Mouse (Mus musculus) limb, embryonic 12.5 days (tissue): ENCODE data around the gene Tspan12. TPM values are rescaled to one million over a fixed set of nuclear protein-coding genes. Genes with fewer than 3 reads are reported as not detected.
"Not testable (repeated sequence)": the region's sequence is repeated elsewhere in the genome, so short reads cannot be mapped to it uniquely, and the experiment has no call there.

Experiments
- ATAC-seq: fragments of 200-750 bp; cut with Nextera tagmentation; 2 replicates; pipeline ENCODE4 v1.8.0; 2017; ENCODE audit warnings: low read depth, moderate TSS enrichment; ENCODE audit not compliant: insufficient number of reproducible peaks, insufficient read depth, low FRiP score, low TSS enrichment
- H3K27ac ChIP-seq: fragments of 300-500 bp; sonication (generic); 2 replicates; pipeline ENCODE4 v1.5.1; 2016; ENCODE audit warnings: mild to moderate bottlenecking, moderate library complexity
- H3K27me3 ChIP-seq: fragments of 300-500 bp; sonication (generic); 2 replicates; pipeline ENCODE4 v1.6.1; 2016; ENCODE audit warnings: mild to moderate bottlenecking, moderate library complexity
- H3K36me3 ChIP-seq: fragments of 300-500 bp; sonication (generic); 2 replicates; pipeline ENCODE4 v1.6.1; 2016; ENCODE audit warnings: mild to moderate bottlenecking, moderate library complexity
- H3K4me1 ChIP-seq: fragments of 300-500 bp; sonication (generic); replicated peaks from 2 replicates; pipeline ENCODE4 v1.6.1; 2016
- H3K4me2 ChIP-seq: fragments of 300-500 bp; sonication (generic); 2 replicates; pipeline ENCODE4 v1.6.1; 2016; ENCODE audit warnings: mild to moderate bottlenecking, moderate library complexity
- H3K4me3 ChIP-seq: fragments of 300-500 bp; sonication (generic); replicated peaks from 2 replicates; pipeline ENCODE4 v1.5.1; 2016; ENCODE audit warnings: mild to moderate bottlenecking
- H3K9ac ChIP-seq: fragments of 300-500 bp; sonication (generic); replicated peaks from 2 replicates; pipeline ENCODE4 v1.6.1; 2016; ENCODE audit warnings: mild to moderate bottlenecking, moderate library complexity
- H3K9me3 ChIP-seq: fragments of 300-500 bp; sonication (generic); 2 replicates; pipeline ENCODE4 v1.6.1; 2016; ENCODE audit warnings: mild to moderate bottlenecking, moderate library complexity
- WGBS: fragments of 180-500 bp; shearing (Covaris S2); methylation state at CpG from one replicate; pipeline ENCODE4 v1.1.7; 2016; 5-methylcytosine and 5-hydroxymethylcytosine counted together
- polyA plus RNA-seq: library from polyadenylated mRNA; unstranded; fragments of >200 nt; fragmentation: Nextera tagmentation; extraction: Ambion mirVana; gene quantifications from 2 replicates; pipeline ENCODE4 v1.2.1, GENCODE M21; 2016

The Tspan12 gene
- polyA plus RNA-seq, 1 experiment from 2014 or later, result 40.6 TPM

GRCm38 (mm10) chr6:21796413-21796812, 55.9 kb downstream of the Tspan12 start:
- Histone ChIP-seq H3K4me1 (no peaks in the 10 kb centered on the region), H3K27me3 (no peaks in the 10 kb centered on the region), H3K4me3 (no peak overlapping the region), H3K4me2 (no peak overlapping the region), H3K27ac (no peak overlapping the region), H3K36me3 (peaks cover 44% of the 10 kb centered on the region), H3K9me3 (no peaks in the 10 kb centered on the region), H3K9ac (no peak overlapping the region)
- no peak for ATAC-seq
- WGBS, result 88% methylated on average over 10 of the region's 10 CpGs

- H3K4me3 ChIP-seq, result no peak overlapping the region
- H3K4me1 ChIP-seq, result no peaks in the 10 kb centered on the region
- ATAC-seq, result no peak
- no peak overlapping the region for H3K9ac ChIP-seq
- 80% methylated on average over 5 of the region's 5 CpGs for WGBS
- H3K27me3 ChIP-seq, result no peaks in the 10 kb centered on the region
- no peaks in the 10 kb centered on the region for H3K9me3 ChIP-seq
- H3K36me3 ChIP-seq, result peaks cover 39% of the 10 kb centered on the region
- H3K27ac ChIP-seq, result no peak overlapping the region
- no peak overlapping the region for H3K4me2 ChIP-seq
Observed at GRCm38 (mm10) chr6:21795410-21795809, 56.9 kb downstream of the Tspan12 start.

GRCm38 (mm10) chr6:21795072-21795407, 57.3 kb downstream of the Tspan12 start:
- Histone ChIP-seq H3K9ac (no peak overlapping the region), H3K36me3 (peaks cover 38% of the 10 kb centered on the region), H3K4me1 (no peaks in the 10 kb centered on the region), H3K27me3 (no peaks in the 10 kb centered on the region), H3K4me2 (no peak overlapping the region), H3K9me3 (no peaks in the 10 kb centered on the region), H3K27ac (no peak overlapping the region), H3K4me3 (no peak overlapping the region)
- 5% methylated on average over 7 of the region's 7 CpGs for WGBS
- no peak for ATAC-seq

GRCm38 (mm10) chr6:21794337-21795071, 57.8 kb downstream of the Tspan12 start:
- H3K9me3 ChIP-seq, result no peaks in the 10 kb centered on the region
- 81% methylated on average over 11 of the region's 11 CpGs for WGBS
- no peak overlapping the region for H3K27ac ChIP-seq
- H3K27me3 ChIP-seq, result no peaks in the 10 kb centered on the region
- H3K4me1 ChIP-seq, result no peaks in the 10 kb centered on the region
- H3K4me2 ChIP-seq, result no peak overlapping the region
- H3K36me3 ChIP-seq, result peaks cover 33% of the 10 kb centered on the region
- no peak overlapping the region for H3K4me3 ChIP-seq
- ATAC-seq, result 0 out of 2 replicates have a peak, but pooled peaks have one; percentile 26
- no peak overlapping the region for H3K9ac ChIP-seq

GRCm38 (mm10) chr6:21791307-21791706, 61.0 kb downstream of the Tspan12 start:
- no peak overlapping the region for H3K27ac ChIP-seq
- H3K4me3 ChIP-seq, result no peak overlapping the region
- no peak overlapping the region for H3K4me2 ChIP-seq
- peaks cover 9% of the 10 kb centered on the region for H3K4me1 ChIP-seq
- WGBS, result 80% methylated on average over 7 of the region's 7 CpGs
- H3K9me3 ChIP-seq, result no peaks in the 10 kb centered on the region
- H3K27me3 ChIP-seq, result no peaks in the 10 kb centered on the region
- H3K36me3 ChIP-seq, result peaks cover 12% of the 10 kb centered on the region; the same call in 1 of the 2 replicates
- H3K9ac ChIP-seq, result no peak overlapping the region
- no peak for ATAC-seq

GRCm38 (mm10) chr6:21790550-21791086, 61.7 kb downstream of the Tspan12 start:
- no peaks in the 10 kb centered on the region for H3K27me3 ChIP-seq
- no peak for ATAC-seq
- H3K4me3 ChIP-seq, result no peak overlapping the region
- peaks cover 14% of the 10 kb centered on the region; the same call in 1 of the 2 replicates for H3K36me3 ChIP-seq
- no peaks in the 10 kb centered on the region for H3K9me3 ChIP-seq
- H3K9ac ChIP-seq, result no peak overlapping the region
- no peak overlapping the region for H3K27ac ChIP-seq
- WGBS, result 91% methylated on average over 4 of the region's 4 CpGs
- no peak overlapping the region for H3K4me2 ChIP-seq
- peaks cover 9% of the 10 kb centered on the region for H3K4me1 ChIP-seq

GRCm38 (mm10) chr6:21790036-21790435, 62.3 kb downstream of the Tspan12 start:
- no peak for ATAC-seq
- Histone ChIP-seq H3K4me2 (no peak overlapping the region), H3K36me3 (peaks cover 17% of the 10 kb centered on the region; the same call in 1 of the 2 replicates), H3K9me3 (no peaks in the 10 kb centered on the region), H3K27me3 (no peaks in the 10 kb centered on the region), H3K4me1 (peaks cover 9% of the 10 kb centered on the region), H3K4me3 (no peak overlapping the region), H3K9ac (no peak overlapping the region), H3K27ac (no peak overlapping the region)
- WGBS, result 81% methylated on average over 2 of the region's 2 CpGs

- not testable (repeated sequence) for H3K27ac ChIP-seq, H3K4me3 ChIP-seq, H3K4me2 ChIP-seq, H3K4me1 ChIP-seq, ATAC-seq, H3K27me3 ChIP-seq, H3K9me3 ChIP-seq, H3K9ac ChIP-seq
- H3K36me3 ChIP-seq, result peaks cover 17% of the 10 kb centered on the region; the same call in 1 of the 2 replicates
- 83% methylated on average over 1 of the region's 1 CpGs for WGBS
Observed at GRCm38 (mm10) chr6:21789582-21789981, 62.7 kb downstream of the Tspan12 start.

GRCm38 (mm10) chr6:21787757-21788156, 64.6 kb downstream of the Tspan12 start:
- Histone ChIP-seq H3K4me2 (no peak overlapping the region), H3K9ac (no peak overlapping the region), H3K9me3 (no peaks in the 10 kb centered on the region), H3K27ac (no peak overlapping the region), H3K36me3 (0 out of 2 replicates have a peak, but pooled peaks cover 5% of the 10 kb centered on the region), H3K4me1 (peaks cover 9% of the 10 kb centered on the region), H3K27me3 (no peaks in the 10 kb centered on the region), H3K4me3 (no peak overlapping the region)
- WGBS, result 53% methylated on average over 11 of the region's 11 CpGs
- ATAC-seq, result peak; percentile 66; the same call in 1 of the 2 replicates

GRCm38 (mm10) chr6:21787274-21787673, 65.0 kb downstream of the Tspan12 start:
- H3K36me3 ChIP-seq, result 0 out of 2 replicates have a peak, but pooled peaks cover 5% of the 10 kb centered on the region
- no peaks in the 10 kb centered on the region for H3K9me3 ChIP-seq
- ATAC-seq, result no peak
- H3K27ac ChIP-seq, result no peak overlapping the region
- no peaks in the 10 kb centered on the region for H3K27me3 ChIP-seq
- H3K4me1 ChIP-seq, result peaks cover 9% of the 10 kb centered on the region
- H3K4me2 ChIP-seq, result no peak overlapping the region
- no peak overlapping the region for H3K9ac ChIP-seq
- 56% methylated on average over 6 of the region's 6 CpGs for WGBS
- no peak overlapping the region for H3K4me3 ChIP-seq

GRCm38 (mm10) chr6:21774213-21774916, 78.0 kb downstream of the Tspan12 start:
- Histone ChIP-seq H3K4me3 (no peak overlapping the region), H3K9me3 (no peaks in the 10 kb centered on the region), H3K36me3 (no peaks in the 10 kb centered on the region), H3K4me1 (0 out of 2 replicates have a peak, but pooled peaks cover 7% of the 10 kb centered on the region), H3K9ac (no peak overlapping the region), H3K27me3 (no peaks in the 10 kb centered on the region), H3K4me2 (no peak overlapping the region), H3K27ac (no peak overlapping the region)
- no peak for ATAC-seq
- 79% methylated on average over 7 of the region's 7 CpGs for WGBS
